25 mouse cellular contexts compared by ENCODE assay signal in the genomic region with DNA sequence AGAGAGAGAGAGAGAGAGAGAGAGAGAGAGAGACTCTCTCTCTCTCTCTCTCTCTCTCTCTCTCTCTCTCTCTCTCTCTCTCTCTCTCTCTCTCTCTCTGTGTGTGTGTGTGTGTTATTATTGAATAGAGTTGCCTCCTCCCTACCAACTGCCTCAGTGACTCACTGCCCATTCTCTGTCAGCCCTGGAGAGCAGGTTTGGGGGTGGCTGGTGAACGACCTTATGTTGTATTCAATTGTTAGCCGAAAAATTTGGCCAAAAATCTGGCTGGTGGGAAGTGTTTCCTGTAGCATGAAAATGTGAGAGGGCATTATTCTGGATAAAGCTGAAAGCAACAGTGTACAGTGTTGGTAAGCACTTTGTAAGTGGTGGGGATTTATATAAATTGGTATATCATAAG. TPM values are rescaled to one million over a fixed set of nuclear protein-coding genes. Genes with fewer than 3 reads are reported as not detected.
A peak's percentile ranks its signal among the peaks of the same experiment; 100 is the strongest.
DNase-seq lines count a peak whose midpoint lies in the region; TF ChIP-seq lines count a peak whose summit lies in the region.
"Had no signal": no experiment of that assay in that cellular context is flagged by ENCODE, and none has a peak within 500 bp of the region (broad histone marks: within the 10 kb centered on the region; RNA-seq: fewer than 3 reads in every experiment).

No protein-coding gene starts in this region.

- peak; percentile 8 to 62 for DNase-seq in layer of hippocampus, adult 18-20 months (ENCODE audit: low spot score in 2 of 2)
- DNase-seq in layer of hippocampus, adult 9-10 months (ENCODE audit: low spot score) = no peak
- peak; percentile 20 to 36 for DNase-seq in layer of hippocampus, adult 8-10 months (ENCODE audit: low spot score in 2 of 2)
- DNase-seq in telencephalon, adult 2 months (ENCODE audit: low read depth, low spot score) = peak; percentile 16
- DNase-seq in lung, postnatal 14 days = no peak
- no peak for DNase-seq in kidney, adult 2 months
- DNase-seq: adrenal gland, adult 2 months; adrenal gland, postnatal 14 days; cerebellum, adult 11-12 months; cerebellum, adult 8-10 months; embryo, embryonic 11 days; gastrocnemius, postnatal 10 days; gastrocnemius, postnatal 36 days; heart, postnatal 14 days; heart, postnatal 4 days had no signal

- H3K27ac ChIP-seq in kidney, adult 2 months (ENCODE audit: insufficient read depth, low read depth, low read length) = no peak overlapping the region
- H3K27ac ChIP-seq: embryonic facial prominence, embryonic 10.5 days; embryonic facial prominence, embryonic 13.5 days; forebrain, embryonic 12.5 days; heart, embryonic 10.5 days; heart, embryonic 13.5 days; hindbrain, embryonic 14.5 days; hindbrain, postnatal 0 days had no signal

- no peak for TF ChIP-seq POLR2A in kidney, adult 2 months (IDR thresholded peaks at IDR 0.05; ENCODE audit: low read depth, low read length)

- no peaks in the 10 kb centered on the region for H3K36me3 ChIP-seq in kidney, adult 2 months (ENCODE audit: control insufficient read depth, insufficient read depth, low read length)
- H3K36me3 ChIP-seq: embryonic facial prominence, embryonic 10.5 days; embryonic facial prominence, embryonic 13.5 days; forebrain, embryonic 12.5 days; heart, embryonic 10.5 days; heart, embryonic 13.5 days had no signal

- WGBS in kidney, adult 2 months = 93% methylated on average over 2 of the region's 2 CpGs

- no peak overlapping the region for H3K4me3 ChIP-seq in kidney, adult 2 months (ENCODE audit: insufficient read depth, low read depth, low read length)
- H3K4me3 ChIP-seq: embryonic facial prominence, embryonic 10.5 days; embryonic facial prominence, embryonic 13.5 days; erythroblast, embryonic 14.5 days; forebrain, embryonic 12.5 days; heart, embryonic 10.5 days; heart, embryonic 13.5 days had no signal

- H3K27me3 ChIP-seq in kidney, adult 2 months (replicated peaks; ENCODE audit: control insufficient read depth, insufficient read depth, low read length) = no peaks in the 10 kb centered on the region
- H3K27me3 ChIP-seq: embryonic facial prominence, embryonic 13.5 days; forebrain, embryonic 12.5 days; heart, embryonic 13.5 days had no signal

- no peak for TF ChIP-seq CTCF in kidney, adult 2 months (conservative IDR thresholded peaks at IDR 0.05; ENCODE audit: insufficient read depth, insufficient read length, low read depth, low read length)

- no peaks in the 10 kb centered on the region for H3K4me1 ChIP-seq in kidney, adult 2 months (ENCODE audit: control insufficient read depth, insufficient read depth, low read length)
- H3K4me1 ChIP-seq: embryonic facial prominence, embryonic 10.5 days; embryonic facial prominence, embryonic 13.5 days; forebrain, embryonic 12.5 days; heart, embryonic 10.5 days; heart, embryonic 13.5 days had no signal

RNA-seq across cellular contexts. Expression of a gene that starts 17.2 kb away (rescaled TPM):
- 10 to 100 TPM; 56.8 to 61.7 TPM for total RNA-seq in layer of hippocampus, adult 18-20 months (2021)
- total RNA-seq in layer of hippocampus, adult 8-10 months (2022) = 10 to 100 TPM; 55.8 to 63.2 (median 60.7) TPM
- 0.64 and 0.80 TPM in 2 replicates for polyA plus RNA-seq in kidney, adult 2 months (2012; rRNA removed)
- total RNA-seq: granulocyte monocyte progenitor cell, adult 5-6 weeks; MEL had no signal

Comparison
In these comparisons a context has a peak if more than half of its experiments do, and no peak if none do; other contexts are left out.
1. DNase-seq: peak in layer of hippocampus, adult 18-20 months (2 of 2), layer of hippocampus, adult 8-10 months (2 of 2) and telencephalon, adult 2 months (single experiment); none in layer of hippocampus, adult 9-10 months (single experiment), lung, postnatal 14 days (single experiment) and kidney, adult 2 months (single experiment).